Mouse (Mus musculus) layer of hippocampus, postnatal 14 days (tissue): ENCODE data around the gene Disp1. TPM values are rescaled to one million over a fixed set of nuclear protein-coding genes. Genes with fewer than 3 reads are reported as not detected.

Experiments
- DNase-seq, 2 experiments: peaks; one replicate each; pipeline ENCODE4 v3.0.0; 2021 to 2022; ENCODE audit warnings: low spot score in 2 of 2, mixed read lengths in 1 of 2
- total RNA-seq, 2 experiments: library from RNA; stranded (reverse); gene quantifications; 2 replicates each; pipeline ENCODE4 v1.2.3; 2021

Gene Disp1
- total RNA-seq, 2 experiments from 2014 or later = 3.6 to 4.1 TPM

DNA sequence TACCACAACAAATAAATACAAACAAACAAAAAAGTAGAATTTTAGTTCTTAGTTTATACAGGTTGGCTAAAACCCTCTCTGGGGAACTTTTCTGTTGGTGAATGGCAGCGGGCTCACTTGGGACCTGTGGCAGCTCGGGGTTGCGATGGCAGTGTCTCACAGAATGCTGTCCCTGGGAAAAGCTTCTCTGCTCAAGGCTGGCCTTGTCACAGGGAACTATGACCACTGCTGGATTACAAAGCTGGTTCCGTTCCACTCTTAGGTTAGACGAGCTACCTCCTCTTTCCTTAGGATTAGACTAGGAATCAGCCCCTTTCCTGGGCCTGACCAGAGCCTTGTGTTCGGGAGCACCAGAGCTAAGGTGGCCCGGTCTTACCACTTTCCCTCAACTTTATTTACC is 130.1 kb downstream of the Disp1 start:
- DNase-seq = no peak

DNA sequence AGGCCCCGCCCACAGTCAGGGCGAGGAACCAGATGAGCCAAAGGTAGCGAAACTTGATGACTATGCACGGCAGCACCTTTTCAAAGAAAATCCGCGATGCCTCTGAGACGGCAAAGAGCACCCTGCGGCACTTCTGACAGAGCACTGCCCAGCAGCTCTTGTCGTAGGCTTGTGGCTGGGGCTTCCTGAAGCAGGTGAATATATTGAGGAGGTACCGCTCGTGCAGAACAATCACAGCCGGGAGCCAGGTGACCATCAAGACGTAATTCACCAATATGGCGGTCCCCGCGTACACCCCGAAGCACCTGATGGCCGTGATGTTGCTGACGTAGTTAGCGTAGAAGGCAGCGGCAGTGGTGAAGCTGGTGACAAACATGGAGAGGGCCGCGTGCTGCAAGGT is 132.7 kb downstream of the Disp1 start:
- no peak for DNase-seq

DNA sequence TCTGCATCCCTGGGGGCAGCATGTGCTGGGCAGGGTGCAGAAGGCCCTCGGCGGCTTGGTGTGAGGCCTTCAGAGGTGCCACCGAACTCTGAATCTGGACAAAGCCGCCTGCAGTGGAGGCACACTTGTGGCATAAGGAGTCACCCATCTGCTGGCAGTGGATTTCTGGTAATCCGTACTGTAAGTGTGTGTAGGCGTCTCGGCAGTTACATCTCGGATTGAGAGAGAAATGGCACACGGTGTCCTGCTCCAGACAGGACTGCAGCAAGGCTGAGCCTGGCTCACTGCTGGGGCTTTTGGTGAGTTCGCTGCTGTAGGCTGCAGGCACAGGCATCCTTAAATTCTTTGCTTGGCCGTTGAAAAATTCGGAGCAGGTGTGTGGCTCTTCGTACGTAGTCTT is 134.5 kb downstream of the Disp1 start:
- peak in 1 of 2 experiments; percentile 11 for DNase-seq

DNA sequence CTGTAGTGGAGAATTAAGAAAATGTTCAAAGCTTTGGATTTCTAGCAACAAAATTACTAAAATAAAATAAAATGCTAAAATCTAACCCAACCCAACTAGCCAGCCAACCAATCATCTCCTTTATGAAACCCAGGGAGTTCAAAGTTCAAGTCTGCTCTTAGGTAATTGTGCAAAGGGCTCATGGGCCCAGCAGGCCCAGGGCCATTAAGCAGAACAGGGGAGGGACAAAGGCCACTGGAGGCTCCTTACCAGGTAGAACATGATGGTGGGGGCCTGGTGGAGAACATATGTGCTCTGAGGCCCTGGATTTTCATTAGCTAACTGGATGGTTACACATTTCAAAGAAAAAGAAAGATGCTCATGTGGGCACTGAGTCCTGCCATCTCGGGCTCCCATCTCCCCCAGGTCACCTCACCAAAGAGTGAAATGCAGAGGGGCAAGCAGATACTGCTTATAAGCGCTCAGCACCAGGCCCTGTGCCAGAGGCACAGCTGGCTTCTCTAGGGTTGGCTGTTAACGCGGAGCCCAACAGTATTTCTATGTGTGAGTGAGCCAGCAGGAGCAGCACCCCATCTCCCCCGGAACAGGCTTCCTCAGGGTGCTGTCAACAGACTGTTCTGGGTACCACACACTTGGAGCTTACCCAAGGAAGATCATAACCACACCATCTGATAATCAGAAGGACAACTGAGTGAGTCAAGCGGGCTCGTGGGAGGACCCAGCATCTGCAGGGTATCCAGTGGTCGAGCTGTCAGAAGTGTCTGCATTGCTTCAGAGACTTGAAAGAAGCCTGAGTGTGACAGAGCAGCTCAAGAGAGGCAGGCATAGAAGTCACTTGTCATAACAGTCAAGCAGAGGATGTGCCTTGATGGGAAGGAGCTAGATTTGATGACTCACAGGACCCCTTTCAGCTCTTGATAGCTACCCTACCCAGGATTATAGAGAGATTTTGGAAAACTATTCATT is 137.0 kb downstream of the Disp1 start:
- DNase-seq = peak; percentile 28 to 54

DNA sequence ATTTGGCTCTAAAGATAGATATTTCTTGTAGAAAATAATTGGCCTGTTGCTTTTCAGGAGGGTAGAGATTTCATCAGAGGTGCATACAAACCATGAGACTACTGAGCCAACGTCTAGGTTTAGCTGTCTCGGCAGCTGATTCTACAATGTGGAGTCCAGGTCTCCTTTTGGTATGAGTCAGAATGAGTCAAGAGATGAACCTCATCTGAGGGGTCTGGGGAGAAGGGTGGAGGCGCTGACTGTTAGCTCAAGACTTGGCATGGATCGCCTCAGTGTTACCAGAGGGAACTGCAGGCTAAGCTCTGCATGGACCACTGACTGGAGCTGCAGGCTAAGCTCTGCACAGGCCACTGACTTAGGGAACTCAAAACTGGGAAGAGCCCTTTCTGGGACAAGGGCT is 138.9 kb downstream of the Disp1 start:
- DNase-seq = no peak

DNA sequence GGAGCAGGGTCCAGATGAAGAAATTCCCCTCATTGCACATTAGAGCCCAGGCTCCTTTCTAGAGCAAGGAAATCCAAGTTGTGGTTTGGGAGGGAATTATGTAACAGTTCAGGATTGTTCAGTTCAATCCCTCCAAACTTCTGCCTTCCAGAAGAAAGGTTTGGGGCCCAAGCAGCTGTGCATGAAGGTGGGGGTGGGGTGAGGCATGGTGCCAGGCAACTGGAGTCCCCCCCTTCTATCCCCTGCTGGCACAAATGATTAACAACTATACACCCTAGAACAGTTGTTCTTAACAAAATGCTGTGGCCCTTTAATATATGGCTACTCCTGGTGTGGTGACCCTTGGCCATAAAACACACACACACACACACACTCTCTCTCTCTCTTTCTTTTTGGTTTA is 140.2 kb downstream of the Disp1 start:
- DNase-seq = no peak

DNA sequence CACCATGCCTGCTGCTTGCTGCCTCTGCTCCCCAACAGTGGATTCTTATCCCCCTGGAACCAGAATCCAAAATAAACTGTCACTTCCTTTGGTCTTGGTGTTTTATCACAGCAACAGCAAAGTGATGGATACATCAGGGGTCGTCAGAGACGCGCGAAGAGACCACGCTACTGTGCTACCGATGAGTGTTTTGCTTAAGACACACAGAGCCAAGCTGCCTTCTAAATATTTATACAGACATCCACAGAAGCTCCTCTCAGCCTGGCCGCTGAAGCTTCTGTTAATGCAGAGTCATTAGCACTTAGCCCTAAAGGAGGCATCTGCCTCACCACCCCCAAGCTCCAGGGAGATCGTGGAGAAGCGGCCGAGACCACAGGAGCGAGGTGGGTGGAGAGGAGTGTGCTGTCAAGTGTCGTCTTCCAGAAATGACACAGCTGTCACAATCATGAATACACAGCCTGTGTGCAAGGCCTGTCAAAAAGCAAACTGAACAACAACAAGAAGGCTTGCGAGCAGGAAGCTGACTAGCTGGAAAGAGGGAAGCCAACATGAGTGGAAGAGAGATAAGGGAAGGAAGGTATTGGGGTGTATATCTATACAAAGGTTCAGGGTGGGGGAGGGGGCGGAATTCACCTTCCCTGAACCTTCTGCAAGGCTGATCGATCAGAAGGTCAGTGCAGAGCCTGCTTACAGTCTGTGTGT is 146.1 kb downstream of the Disp1 start:
- DNase-seq = peak in 1 of 2 experiments; percentile 38

DNA sequence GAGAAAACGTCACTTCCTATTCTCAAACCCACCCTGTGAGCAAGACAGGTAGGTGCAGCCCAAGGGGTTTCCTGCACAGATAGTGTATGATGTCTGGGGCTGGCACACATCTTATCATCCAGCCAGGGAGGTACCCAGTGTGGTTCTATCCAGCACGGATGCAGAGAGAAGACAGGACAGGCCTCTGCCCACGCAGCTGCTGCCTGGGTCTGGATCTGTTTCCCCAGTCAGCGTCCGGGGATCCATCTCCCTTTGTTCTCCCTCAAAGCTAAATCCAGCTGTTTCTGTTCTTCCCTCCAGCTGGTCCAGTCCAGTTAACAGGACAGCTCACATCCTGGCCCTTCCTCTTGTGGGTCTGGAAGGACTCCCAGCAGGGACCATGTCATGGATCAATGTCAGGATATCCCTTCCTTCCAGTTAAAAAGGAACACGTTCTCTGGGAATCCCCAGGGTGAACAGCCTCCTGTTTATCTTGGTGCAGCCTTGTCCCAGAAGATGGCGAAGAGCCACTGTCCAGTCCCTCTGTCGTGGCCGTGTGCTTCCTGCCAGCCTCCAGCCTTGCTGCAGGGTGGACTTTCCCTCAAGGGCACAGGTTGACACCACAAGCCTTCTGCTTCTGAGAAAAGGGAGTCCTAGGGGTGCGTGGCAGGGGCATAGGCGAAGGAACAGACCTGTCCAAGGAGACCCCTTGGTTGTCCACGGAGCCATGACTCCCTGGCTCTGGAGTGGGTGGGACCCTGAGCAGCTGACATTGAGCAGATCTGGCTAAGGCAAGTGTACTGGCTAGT is 148.9 kb downstream of the Disp1 start:
- no peak for DNase-seq

DNA sequence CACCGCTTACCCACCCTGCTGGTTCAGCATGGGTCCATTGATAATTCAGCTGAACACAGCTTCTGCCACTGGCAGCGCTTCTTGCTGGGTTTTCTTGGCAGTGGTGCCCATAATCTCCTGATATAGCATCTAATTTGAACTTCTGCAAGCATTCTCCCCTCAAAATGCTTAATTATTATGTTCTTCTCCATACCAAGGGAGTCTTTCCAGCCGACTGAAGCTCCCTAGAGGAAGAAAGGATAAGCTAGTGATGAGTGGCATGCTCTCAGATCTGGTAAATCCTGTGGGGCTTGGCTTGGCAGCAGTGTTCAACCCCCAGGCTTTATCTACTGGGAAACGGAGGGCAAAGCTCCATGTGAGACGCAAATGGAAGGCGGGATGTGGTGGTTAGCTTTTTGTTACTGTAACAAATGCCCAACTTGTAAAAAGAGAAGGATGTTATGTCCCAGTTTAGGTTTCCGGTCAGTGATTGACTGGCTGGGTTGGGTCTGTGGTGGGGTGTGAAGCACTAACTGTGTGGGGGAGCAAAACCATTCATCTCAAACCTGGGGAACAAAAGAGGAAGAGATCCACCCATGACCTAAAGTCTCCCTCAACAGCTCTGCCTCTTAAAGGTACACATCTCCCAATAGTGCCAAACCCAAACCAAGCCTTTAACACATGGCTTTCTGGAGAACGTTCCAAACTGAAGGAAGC is 151.2 kb downstream of the Disp1 start:
- DNase-seq = no peak

DNA sequence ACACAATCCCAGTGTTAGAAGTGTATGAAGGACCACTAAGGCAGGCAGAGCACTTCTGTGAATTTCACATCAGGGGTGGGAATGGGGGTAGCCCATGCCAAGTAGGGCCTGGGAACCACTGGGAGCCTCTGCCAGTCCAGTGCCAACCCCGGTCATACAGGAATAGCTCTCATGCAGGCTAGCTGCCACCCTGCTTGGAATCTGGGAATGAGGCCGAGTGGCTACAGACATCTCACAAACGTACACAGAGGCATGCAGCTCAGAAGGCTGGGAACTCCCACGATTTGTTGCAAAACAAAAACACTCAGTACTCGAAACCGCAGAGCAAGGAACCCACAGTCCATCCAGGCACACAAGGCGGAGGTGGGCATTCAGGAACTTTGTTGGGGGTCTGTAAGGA is 153.5 kb downstream of the Disp1 start:
- DNase-seq = no peak

DNA sequence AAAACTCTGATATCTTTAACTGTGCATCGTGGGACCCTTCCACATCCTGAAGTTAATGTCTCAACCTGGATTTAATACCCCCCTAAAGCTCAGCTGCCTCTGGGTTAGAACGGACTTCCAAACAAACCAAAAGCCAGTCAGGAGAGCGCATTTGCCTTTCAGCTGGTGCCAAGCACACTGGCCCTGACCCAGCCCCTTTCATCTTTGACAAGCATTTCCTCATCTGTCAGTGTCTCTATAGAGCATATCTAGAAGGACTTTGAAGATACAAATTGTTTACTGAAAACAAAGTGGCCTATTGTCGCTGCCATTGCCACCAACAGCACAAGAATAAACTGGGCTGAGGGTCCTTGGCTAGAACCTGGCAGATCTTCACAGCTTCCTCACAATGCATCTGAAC is 154.3 kb downstream of the Disp1 start:
- no peak for DNase-seq

DNA sequence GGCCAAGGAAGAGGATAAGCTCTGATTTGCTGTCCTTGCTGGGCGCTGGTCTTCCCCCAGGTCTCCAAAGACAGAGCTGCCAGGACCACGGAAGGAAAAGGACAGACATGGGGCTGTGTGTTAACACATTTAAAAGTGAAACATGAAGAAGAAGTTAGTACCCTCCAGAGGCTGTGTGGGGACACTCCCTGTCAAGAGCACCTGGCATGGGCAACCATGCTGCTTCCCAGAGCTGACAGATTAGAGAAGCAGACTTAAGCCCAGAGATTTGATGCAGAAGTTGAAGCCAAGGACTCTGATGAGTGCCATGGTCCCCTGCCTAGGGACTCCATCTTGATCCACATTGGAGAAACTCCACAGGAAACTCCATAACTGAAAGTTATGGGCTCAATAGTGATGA is 160.7 kb downstream of the Disp1 start:
- no peak for DNase-seq

DNA sequence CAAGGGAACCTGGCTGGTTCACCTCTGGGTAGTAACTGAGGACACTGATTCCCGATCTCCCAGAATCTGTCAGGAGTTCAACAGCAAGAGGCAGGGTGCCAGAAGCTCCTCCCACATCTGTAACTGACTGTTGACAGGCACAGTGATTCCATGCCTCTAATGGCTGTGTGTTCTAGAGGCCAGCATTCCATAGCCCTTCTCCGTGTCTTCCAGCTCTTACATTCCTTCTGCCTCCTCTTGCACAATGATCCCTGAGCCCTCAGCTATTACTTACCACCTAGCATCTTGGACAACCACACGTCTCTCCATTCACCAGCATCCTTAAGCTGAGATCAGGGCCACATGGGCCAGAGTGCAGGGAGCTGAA is 165.1 kb downstream of the Disp1 start:
- no peak for DNase-seq

DNA sequence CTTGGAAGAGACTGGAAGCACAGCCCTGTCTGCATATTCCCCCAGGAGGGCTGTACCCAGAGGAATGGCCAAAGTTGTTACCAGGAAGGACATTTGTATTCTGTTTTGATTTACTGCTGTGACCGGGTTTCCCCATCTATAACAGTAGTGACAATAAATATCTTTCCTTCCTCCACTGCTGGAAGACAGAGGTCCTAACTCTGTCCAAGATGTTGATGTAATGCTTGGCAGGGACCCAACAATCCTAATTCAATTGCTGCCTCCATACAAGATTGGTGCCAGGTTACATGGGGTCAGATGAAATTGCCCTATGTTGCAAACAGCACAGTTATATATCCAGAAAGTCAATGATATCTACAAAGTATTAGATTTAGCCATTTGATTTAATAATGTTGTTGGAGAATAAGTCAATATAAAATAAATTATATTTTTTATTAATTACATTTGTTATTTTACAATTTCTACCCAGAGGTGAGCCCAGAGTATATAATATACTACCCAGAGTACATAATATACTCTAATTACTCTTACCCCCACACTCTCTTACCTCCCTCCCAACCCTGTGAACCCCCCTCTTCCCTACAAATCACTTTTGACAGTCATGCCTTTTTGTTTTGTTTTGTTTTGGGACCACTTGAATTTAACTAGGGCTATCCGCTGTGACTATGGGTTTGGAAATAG is 165.6 kb downstream of the Disp1 start:
- DNase-seq = no peak

DNA sequence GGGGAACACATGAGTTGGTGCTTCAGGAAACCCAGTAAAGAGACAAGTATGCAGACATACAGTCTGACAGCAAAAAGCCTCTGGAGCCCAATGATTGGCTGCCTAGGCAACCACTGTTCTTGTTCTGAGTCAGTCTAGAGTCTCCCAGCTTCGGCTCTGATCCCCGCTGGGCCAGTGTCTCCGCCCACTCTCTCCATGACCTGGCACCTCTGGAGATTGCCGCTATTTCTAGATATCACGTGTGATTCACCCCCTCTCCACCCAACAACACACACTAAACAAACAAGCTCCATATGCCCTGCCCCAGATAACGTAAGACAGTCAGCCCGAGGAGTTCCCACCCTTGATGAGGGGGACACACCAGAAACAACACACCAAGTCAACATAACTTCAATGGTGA is 168.7 kb downstream of the Disp1 start:
- no peak for DNase-seq

DNA sequence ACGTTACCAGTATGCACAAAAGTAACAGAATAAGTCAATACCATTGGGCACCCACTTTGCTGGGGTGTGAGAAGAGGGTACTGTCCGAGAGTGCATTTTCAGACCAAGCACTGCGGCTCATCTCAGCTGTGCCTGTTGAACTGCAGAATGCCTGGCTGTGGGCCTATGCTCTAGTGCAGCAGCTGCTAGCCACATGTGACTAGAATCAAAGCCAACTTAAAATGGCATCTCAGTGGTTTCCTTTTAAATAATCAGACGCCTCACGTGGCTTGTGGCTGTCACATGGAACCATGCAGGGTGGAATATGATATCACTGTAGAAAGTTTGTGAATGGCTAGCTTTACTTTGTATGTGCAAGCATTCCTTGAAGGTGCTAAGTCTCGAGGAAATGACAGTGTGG is 172.0 kb downstream of the Disp1 start:
- DNase-seq = no peak

DNA sequence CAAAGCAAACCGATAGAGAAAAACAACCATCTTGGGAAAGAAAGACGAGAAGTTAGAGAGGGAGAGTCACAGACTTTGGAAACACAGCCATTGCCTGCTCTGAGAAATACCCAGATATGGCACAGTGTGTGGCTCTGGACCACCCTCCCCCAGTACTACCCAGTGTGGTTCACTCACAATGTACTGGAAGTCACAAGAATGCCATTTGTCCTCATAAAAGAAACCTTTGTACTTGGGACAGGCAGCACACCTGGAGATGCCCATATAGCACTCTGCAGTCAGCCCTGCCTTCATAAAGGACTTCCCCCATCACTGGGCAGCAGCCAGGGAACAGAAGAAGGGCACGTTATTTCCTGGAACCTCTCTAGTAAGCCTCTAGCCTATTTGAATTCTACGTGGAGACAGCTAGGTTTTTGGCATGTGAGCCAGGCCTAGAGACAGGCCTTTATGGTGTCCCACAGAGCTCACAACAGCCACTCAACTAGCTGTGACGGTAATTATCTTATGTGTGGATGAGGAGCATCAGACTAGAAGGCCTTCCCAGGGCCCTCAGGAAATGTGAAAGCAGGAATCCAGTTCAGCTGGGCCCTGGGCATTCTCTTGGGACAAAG is 173.3 kb downstream of the Disp1 start:
- DNase-seq = no peak

DNA sequence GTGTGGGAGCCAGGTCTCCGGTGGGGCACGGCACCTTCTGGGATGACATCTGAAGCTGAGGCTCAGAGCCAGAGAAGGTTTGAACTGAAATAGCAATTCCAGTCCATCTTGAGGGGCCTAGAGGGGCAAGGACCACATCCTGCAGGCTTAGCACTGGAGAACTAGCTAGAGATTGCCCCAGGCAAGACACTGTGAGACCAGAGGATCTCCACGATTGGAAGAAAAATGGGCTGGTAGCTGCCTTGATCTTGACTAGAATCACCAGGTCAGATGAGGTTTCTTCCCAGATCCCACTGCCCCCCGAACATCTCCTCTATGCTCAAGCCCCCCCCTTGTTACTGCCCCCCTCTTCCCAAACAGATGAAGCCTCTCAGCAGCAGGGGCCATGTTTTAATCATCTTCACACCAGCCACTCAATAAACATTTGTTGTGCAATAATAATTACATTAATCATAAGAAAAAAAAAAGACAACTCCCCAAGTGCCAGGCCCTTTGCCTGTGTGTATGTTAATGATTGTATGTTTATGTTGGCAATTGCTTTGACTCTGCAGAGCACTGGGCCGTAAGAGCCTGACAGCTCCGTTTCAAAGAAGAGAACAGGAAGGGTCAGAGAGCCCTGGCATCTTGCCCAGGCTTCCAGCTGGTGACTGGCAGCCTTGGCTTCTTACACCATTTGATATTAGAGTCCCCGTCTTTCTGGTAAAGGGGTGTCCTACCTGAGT is 174.0 kb downstream of the Disp1 start:
- no peak for DNase-seq

DNA sequence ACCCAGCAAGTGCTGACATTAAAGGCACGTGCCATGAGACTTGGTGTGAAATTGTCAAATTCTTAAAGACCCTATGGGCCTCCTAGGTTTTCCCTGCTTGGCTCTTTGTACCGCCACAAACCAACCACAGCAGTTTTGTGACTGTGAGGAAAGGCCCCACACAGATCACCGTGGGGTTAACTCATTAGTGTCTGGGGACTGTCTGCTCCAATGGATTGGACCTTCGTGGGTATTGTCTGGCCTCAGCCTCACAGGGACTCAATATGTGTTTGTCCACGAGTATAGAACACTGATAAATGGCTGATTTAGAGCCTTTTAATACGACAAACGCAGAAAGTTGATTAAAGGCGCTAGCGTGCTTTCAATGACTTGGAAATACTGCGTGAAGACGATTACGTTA is 175.2 kb downstream of the Disp1 start:
- no peak for DNase-seq
